Mouse (Mus musculus) frontal cortex, postnatal 36 days (tissue): Measurements from ENCODE around the gene Rpl3.

Experiments
- DNase-seq, 2 experiments: peaks; one replicate each; pipeline ENCODE4 v3.0.0; 2022; ENCODE audit warnings: low spot score in 2 of 2

The Rpl3 gene

GRCm38 (mm10) chr15:80066538-80066937 lies 25.1 kb downstream of the Rpl3 start:
- no peak for DNase-seq

GRCm38 (mm10) chr15:80065414-80065813 lies 26.3 kb downstream of the Rpl3 start:
- no peak for DNase-seq

GRCm38 (mm10) chr15:80064965-80065364 lies 26.7 kb downstream of the Rpl3 start:
- no peak for DNase-seq

GRCm38 (mm10) chr15:80062821-80063220 lies 28.8 kb downstream of the Rpl3 start:
- no peak for DNase-seq

GRCm38 (mm10) chr15:80062339-80062738 lies 29.3 kb downstream of the Rpl3 start:
- DNase-seq, result no peak

- no peak for DNase-seq
These were observed 30.6 kb downstream of the Rpl3 start for GRCm38 (mm10) chr15:80061071-80061550.

GRCm38 (mm10) chr15:80060356-80061070 lies 31.2 kb downstream of the Rpl3 start:
- DNase-seq, result no peak

- DNase-seq, result no peak
These were observed 32.1 kb downstream of the Rpl3 start for GRCm38 (mm10) chr15:80059606-80060005.

GRCm38 (mm10) chr15:80058151-80058550 lies 33.5 kb downstream of the Rpl3 start:
- no peak for DNase-seq

- DNase-seq, result no peak
These were observed 37.5 kb downstream of the Rpl3 start for GRCm38 (mm10) chr15:80054034-80054710.

- no peak for DNase-seq
These were observed 38.2 kb downstream of the Rpl3 start for GRCm38 (mm10) chr15:80053381-80054033.

- DNase-seq, result no peak
These were observed 39.9 kb downstream of the Rpl3 start for GRCm38 (mm10) chr15:80051782-80052181.

- DNase-seq, result no peak
These were observed 40.4 kb downstream of the Rpl3 start for GRCm38 (mm10) chr15:80051092-80051761.

- DNase-seq, result no peak
These were observed 41.6 kb downstream of the Rpl3 start for GRCm38 (mm10) chr15:80050093-80050492.

GRCm38 (mm10) chr15:80047973-80048372 lies 43.7 kb downstream of the Rpl3 start:
- no peak for DNase-seq

GRCm38 (mm10) chr15:80047242-80047641 lies 44.4 kb downstream of the Rpl3 start:
- DNase-seq, result no peak

GRCm38 (mm10) chr15:80045749-80046148 lies 45.9 kb downstream of the Rpl3 start:
- no peak for DNase-seq

GRCm38 (mm10) chr15:80044249-80044648 lies 47.4 kb downstream of the Rpl3 start:
- DNase-seq, result no peak

- no peak for DNase-seq
These were observed 49.5 kb downstream of the Rpl3 start for GRCm38 (mm10) chr15:80042152-80042551.

- no peak for DNase-seq
These were observed 53.6 kb downstream of the Rpl3 start for GRCm38 (mm10) chr15:80038110-80038391.

- DNase-seq, result no peak
These were observed 54.2 kb downstream of the Rpl3 start for GRCm38 (mm10) chr15:80037255-80038109.
